Mouse (Mus musculus) lung, adult 2 months (tissue): ENCODE measurements at regions not wholly inside any gene's neighbourhood (a gene's known extent, or its start where the extent isn't known, plus 50 kb on each side); places are given as distances from the start of the nearest gene placed in this dataset.

Source experiments
- DNase-seq: peaks from one replicate; pipeline ENCODE4 v3.0.0; 2022
- H3K4me1 ChIP-seq: fragments of 200-500 bp; 2 replicates; pipeline ENCODE4 v1.6.1; 2011; ENCODE audit warnings: low read length; ENCODE audit not compliant: control insufficient read depth, insufficient read depth
- H3K4me3 ChIP-seq: fragments of 200-500 bp; replicated peaks from 2 replicates; pipeline ENCODE3; 2011; ENCODE audit warnings: low read depth, mild to moderate bottlenecking, control low read depth, low read length; ENCODE audit errors: extremely low read depth
- CTCF ChIP-seq: fragments of 200-500 bp; IDR thresholded peaks from 2 replicates; pipeline ENCODE4 v1.5.1; 2011; ENCODE audit warnings: mild to moderate bottlenecking, low read length, control low read depth; ENCODE audit not compliant: insufficient read depth
- POLR2A ChIP-seq: fragments of 200-500 bp; IDR thresholded peaks from 2 replicates; pipeline ENCODE4 v1.6.1; 2011; ENCODE audit warnings: low read depth, mild to moderate bottlenecking, control low read depth, low read length, borderline replicate concordance; ENCODE audit errors: extremely low read depth
- WGBS: fragments of 180-500 bp; shearing (Covaris S2); methylation state at CpG from one replicate; pipeline ENCODE4 v1.1.7; 2018; 5-methylcytosine and 5-hydroxymethylcytosine counted together

DNA sequence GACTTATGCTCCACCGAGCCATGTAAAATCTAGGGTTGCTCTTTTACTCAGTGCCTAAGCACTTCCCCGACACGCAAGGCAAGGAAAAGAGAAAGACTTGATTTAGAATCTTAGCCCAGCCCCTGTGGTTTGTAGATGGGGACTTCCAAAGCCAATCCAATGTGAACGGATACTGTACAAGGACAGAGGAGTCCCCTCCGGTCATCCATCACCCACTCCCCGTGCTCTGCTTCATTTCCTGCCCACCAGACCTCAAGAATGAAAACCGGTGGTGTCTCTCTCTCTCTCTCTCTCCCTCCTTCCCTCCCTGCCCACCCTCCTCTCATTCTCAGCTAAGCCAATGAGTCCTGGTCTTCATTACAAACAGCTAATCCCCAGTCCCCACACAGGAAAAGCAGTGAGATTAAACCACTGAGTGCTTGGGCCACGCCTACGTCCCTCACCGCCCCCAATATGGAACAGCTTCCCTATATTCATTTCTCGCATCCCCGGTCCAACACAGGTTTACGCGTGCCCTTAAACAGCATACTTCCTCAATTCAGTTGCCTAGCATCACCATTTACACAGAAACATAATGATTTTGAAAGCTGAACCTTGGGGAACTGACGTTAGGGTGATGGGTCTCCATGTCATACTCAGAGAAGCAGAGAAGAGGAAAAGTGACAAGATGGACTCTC lies 151.1 kb upstream of the Noct start:
- WGBS, result 70% methylated on average over 15 of the region's 15 CpGs
- Histone ChIP-seq H3K4me3 (no peak overlapping the region), H3K4me1 (peaks cover 6% of the 10 kb centered on the region; the same call in 1 of the 2 replicates)
- DNase-seq, result no peak
- TF ChIP-seq CTCF (no peak), POLR2A (no peak)

GRCm38 (mm10) chr3:51073743-51074319 lies 150.4 kb upstream of the Noct start:
- no peak overlapping the region for H3K4me3 ChIP-seq
- H3K4me1 ChIP-seq, result peaks cover 6% of the 10 kb centered on the region; the same call in 1 of the 2 replicates
- no peak for DNase-seq
- 47% methylated on average over 7 of the region's 7 CpGs for WGBS
- TF ChIP-seq CTCF, result no peak
- TF ChIP-seq POLR2A, result no peak

DNA sequence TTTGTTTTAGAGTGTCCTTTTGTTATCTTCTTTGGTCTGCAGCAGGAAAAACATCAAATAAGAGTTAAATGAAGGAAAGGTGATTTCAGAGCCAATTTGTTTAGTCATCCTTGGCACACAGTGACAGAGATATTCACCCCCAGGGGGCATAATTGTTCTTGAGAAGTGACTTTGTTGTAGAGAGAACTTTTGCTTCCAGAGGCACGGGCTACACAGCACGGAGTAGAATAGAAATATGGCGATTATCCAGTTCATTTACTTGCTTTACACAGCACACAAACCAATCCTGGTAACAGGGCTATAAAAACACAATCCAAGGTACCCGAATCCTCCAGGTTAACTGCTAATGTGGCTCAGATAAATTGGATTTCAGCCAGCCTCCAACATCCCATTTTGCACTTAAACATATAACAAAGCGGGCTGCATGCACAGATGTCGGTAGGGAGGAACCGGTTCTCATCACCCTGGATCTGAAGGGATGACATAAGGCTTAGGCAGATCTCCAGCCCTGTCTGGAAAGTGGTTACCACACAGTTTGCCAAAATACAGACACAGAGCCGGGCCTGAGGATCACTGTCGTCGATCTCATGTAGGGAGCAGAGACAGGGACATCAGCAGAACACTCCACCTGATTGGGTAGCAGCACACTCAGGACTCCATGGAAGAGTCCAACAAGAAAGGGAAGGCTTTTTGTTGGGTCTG lies 148.9 kb upstream of the Noct start:
- TF ChIP-seq CTCF (no peak), POLR2A (no peak)
- DNase-seq, result no peak
- no peak overlapping the region for H3K4me3 ChIP-seq
- 65% methylated on average over 10 of the region's 10 CpGs for WGBS
- peaks cover 6% of the 10 kb centered on the region; the same call in 1 of the 2 replicates for H3K4me1 ChIP-seq

DNA sequence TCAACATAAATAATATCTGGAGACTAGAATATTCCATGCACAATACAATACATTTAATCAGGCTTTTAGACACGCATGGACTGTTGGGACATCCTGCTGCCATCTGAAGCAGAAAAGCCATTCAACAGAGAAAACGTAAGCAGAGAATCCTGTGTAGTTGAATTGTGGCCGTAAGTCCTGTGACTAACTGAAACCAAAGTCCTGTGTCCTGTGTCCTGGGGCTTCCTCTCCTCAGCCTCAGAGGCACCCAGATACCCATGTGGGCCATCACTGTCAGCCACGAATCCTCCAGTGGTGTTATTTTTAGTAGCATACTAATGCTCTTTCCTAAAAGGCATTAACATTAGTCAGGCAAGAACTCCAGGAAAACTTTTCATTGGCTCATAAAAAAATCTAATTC lies 145.8 kb upstream of the Noct start:
- no peak overlapping the region for H3K4me3 ChIP-seq
- 73% methylated on average over 4 of the region's 4 CpGs for WGBS
- no peak for DNase-seq
- TF ChIP-seq POLR2A (no peak), CTCF (no peak)
- H3K4me1 ChIP-seq, result peaks cover 6% of the 10 kb centered on the region; the same call in 1 of the 2 replicates

- WGBS, result 43% methylated on average over 3 of the region's 3 CpGs
- no peaks in the 10 kb centered on the region for H3K4me1 ChIP-seq
- DNase-seq, result no peak
- no peak overlapping the region for H3K4me3 ChIP-seq
- TF ChIP-seq POLR2A, result no peak
- no peak for TF ChIP-seq CTCF
Measured at GRCm38 (mm10) chr3:51080415-51080814, 143.8 kb upstream of the Noct start.

DNA sequence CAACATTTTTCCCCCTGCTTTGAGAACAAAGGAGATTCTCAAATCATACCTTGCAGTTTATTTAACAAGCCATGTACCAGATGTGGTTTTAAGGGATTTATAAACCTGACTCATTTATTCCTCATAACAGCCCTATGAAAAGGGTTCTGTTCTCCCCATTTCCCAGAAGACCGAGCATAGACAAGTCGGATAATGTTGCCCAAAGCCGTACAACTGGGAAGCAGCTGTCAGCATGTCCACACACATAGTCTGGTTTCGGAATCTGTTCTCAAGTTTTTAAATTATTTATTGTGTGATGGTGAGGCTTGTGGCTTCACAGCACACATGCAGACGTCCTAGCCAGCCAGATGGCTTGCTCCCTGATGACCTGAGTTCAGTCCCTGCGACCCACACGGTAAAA lies 143.4 kb upstream of the Noct start:
- TF ChIP-seq POLR2A, result no peak
- TF ChIP-seq CTCF, result no peak
- 52% methylated on average over 7 of the region's 7 CpGs for WGBS
- Histone ChIP-seq H3K4me1 (no peaks in the 10 kb centered on the region), H3K4me3 (no peak overlapping the region)
- no peak for DNase-seq

DNA sequence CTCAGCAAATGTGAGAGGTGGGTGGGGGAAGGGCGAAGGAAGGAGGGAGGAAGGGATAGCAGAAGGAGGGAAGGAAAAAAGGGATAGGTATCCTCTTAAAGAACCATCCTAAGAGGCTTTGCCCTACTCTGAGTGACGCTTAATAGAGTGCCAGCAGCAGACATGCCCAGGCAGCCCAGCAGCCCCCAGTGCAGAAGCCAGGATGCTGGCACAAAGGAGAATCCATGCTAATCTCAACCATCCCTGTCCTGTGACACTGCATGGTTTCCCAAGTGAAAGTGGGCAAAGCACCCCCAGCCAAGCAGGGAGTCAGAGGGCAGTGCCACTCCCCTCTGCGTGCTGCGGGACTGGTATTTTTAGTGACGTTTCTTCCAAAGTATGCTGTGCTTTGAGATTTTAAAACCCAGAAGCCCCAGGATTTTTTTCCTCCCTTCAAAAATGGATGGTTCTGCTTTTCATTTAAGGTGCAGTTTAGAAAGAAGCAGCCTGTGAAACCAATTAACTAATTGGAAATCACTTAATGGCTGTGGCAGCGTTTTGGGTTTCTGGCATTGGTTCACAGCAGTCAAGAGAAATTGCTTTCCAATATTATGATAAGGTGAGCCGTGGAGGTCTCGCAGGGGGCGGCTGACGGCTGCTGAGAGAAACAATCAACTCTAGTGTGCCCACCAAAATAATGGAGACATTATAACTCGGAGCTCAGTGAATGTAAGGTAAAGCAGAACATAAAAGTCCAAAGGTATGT lies 141.2 kb upstream of the Noct start:
- DNase-seq, result no peak
- no peak for TF ChIP-seq CTCF
- TF ChIP-seq POLR2A, result no peak
- Histone ChIP-seq H3K4me3 (no peak overlapping the region), H3K4me1 (no peaks in the 10 kb centered on the region)
- WGBS, result 79% methylated on average over 11 of the region's 11 CpGs

DNA sequence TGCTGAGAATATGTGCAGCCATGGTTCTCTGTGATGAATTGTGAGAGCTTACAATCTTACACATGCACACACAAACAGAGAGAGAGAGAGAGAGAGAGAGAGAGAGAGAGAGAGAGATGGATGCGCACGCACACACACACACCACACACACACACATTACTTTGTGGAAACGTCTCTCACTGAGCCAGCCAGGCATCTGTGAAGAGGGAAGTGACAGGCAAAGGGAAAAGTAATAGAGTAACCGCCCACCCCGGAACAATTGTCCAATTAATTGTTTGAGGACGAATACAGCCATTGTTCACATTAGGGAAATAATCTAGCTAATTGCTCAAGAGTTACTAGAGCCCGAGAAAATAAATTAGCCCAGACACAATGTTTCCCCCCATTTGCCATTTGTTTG lies 140.7 kb upstream of the Noct start:
- H3K4me3 ChIP-seq, result no peak overlapping the region
- TF ChIP-seq POLR2A, result no peak
- TF ChIP-seq CTCF, result no peak
- no peaks in the 10 kb centered on the region for H3K4me1 ChIP-seq
- 71% methylated on average over 7 of the region's 7 CpGs for WGBS
- DNase-seq, result no peak

DNA sequence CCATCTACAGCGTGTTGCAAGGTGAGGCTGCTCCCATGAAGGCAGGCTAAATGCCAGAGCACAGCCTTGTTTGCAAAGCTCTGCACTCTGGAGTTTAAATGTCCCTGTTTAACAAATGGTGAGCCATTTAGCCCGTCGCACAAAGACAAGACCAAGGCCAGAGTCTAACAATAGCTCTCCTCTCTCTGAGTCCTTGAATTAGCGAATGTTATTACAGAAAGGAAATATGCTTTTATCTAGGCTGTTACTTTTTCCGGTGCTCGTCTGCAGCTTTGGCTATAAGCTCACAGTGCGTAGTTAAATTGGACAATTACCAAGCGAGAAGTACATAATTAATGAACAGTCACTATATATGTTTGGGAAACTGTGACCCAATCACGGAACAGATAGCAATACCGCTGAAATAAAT lies 137.8 kb upstream of the Noct start:
- no peak overlapping the region for H3K4me3 ChIP-seq
- no peak for TF ChIP-seq CTCF
- TF ChIP-seq POLR2A, result no peak
- H3K4me1 ChIP-seq, result no peaks in the 10 kb centered on the region
- no peak for DNase-seq
- 38% methylated on average over 10 of the region's 10 CpGs for WGBS

DNA sequence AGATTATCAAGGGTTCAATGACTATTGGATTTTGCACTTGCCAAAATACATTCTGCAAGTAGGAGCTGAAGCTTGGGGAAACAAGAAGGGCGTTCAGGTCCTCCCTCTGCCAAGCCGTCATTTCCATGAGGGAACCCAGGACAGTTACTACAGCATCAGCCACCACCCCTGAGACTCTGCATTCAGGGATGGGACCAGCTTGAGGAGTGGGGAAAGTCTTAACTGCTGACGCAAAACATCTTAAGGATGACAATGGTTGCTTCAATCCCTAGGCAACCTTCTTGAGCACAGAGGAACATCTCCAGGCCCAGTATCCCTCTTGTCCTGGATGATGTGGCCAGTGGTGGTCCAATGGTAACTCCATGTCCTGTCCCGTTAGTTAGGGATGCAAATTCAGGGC lies 137.2 kb upstream of the Noct start:
- Histone ChIP-seq H3K4me3 (no peak overlapping the region), H3K4me1 (no peaks in the 10 kb centered on the region)
- TF ChIP-seq POLR2A, result no peak
- no peak for TF ChIP-seq CTCF
- DNase-seq, result no peak
- WGBS, result 86% methylated on average over 4 of the region's 4 CpGs
